In the genomic region with DNA sequence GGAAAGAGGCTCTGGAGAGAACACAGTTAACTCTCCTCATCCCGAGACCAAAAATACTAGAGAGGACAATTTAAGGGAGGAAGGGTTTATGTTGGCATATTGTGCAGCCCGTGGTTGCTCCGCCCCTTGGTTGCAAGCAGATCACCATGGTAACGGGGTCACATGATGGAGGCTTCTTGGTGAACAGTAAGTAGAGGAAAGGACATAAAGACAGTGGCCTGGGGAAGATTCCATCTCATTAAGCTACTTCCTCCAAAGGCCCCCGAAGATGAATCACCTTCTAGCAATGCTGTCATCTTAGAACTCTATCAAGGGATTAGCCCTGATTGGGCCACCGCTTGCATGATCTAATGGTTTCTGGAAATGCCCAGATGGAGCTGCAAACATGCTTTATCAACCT, we compare ENCODE assay signal across 8 mouse cellular contexts. TPM values are rescaled to one million over a fixed set of nuclear protein-coding genes. Genes with fewer than 3 reads are reported as not detected.
DNase-seq lines count a peak whose midpoint lies in the region; TF ChIP-seq lines count a peak whose summit lies in the region.

No protein-coding gene starts in this region.

- H3K4me3 ChIP-seq in kidney, adult 2 months (ENCODE audit: insufficient read depth, low read depth, low read length), result no peak overlapping the region
- no peak overlapping the region for H3K4me3 ChIP-seq in small intestine, adult 2 months (ENCODE audit: low read depth, low read length)

- TF ChIP-seq CTCF in kidney, adult 2 months (conservative IDR thresholded peaks at IDR 0.05; ENCODE audit: insufficient read depth, insufficient read length, low read depth, low read length), result no peak
- no peak for TF ChIP-seq CTCF in small intestine, adult 2 months (IDR thresholded peaks at IDR 0.05; ENCODE audit: extremely low read depth, insufficient read length, insufficient replicate concordance, low read depth, low read length)

- intact Hi-C loops in left cerebral cortex, postnatal 4 days (cut with DNase I), result no loop called here

- DNase-seq in kidney, adult 2 months, result peak; percentile 57
- no peak for DNase-seq in kidney, adult 8-10 months
- peak; percentile 85 for DNase-seq in MN1 (ENCODE audit: low spot score)
- DNase-seq in heart, postnatal 4 days, result peak; percentile 60
- no peak for DNase-seq in layer of hippocampus, adult 8-10 months (ENCODE audit: low spot score in 2 of 2)
- DNase-seq in right cerebral cortex, postnatal 10 days (ENCODE audit: low spot score in 2 of 2), result no peak
- DNase-seq in left cerebral cortex, postnatal 4 days, result no peak

- H3K27ac ChIP-seq in kidney, adult 2 months (ENCODE audit: insufficient read depth, low read depth, low read length), result peak overlapping the region; percentile 49
- peak overlapping the region; percentile 51 for H3K27ac ChIP-seq in small intestine, adult 2 months (ENCODE audit: insufficient read depth, low read depth, low read length)

- no peak for TF ChIP-seq POLR2A in kidney, adult 2 months (IDR thresholded peaks at IDR 0.05; ENCODE audit: low read depth, low read length)
- TF ChIP-seq POLR2A in small intestine, adult 2 months (IDR thresholded peaks at IDR 0.05; ENCODE audit: low read depth, low read length), result no peak

- H3K27me3 ChIP-seq in kidney, adult 2 months (replicated peaks; ENCODE audit: control insufficient read depth, insufficient read depth, low read length), result no peaks in the 10 kb centered on the region
- no peaks in the 10 kb centered on the region for H3K27me3 ChIP-seq in small intestine, adult 2 months (ENCODE audit: control insufficient read depth, insufficient read depth, low read length)

- peaks cover 36% of the 10 kb centered on the region for H3K4me1 ChIP-seq in kidney, adult 2 months (ENCODE audit: control insufficient read depth, insufficient read depth, low read length)
- peaks cover 14% of the 10 kb centered on the region; the same call in 1 of the 2 replicates for H3K4me1 ChIP-seq in small intestine, adult 2 months (ENCODE audit: control insufficient read depth, insufficient read depth, insufficient read length, low read length)

- no peaks in the 10 kb centered on the region for H3K36me3 ChIP-seq in kidney, adult 2 months (ENCODE audit: control insufficient read depth, insufficient read depth, low read length)
- no peaks in the 10 kb centered on the region for H3K36me3 ChIP-seq in small intestine, adult 2 months (ENCODE audit: control insufficient read depth, insufficient read depth, low read length)

- 54% methylated on average over 6 of the region's 6 CpGs for WGBS in kidney, adult 2 months
- 60% methylated on average over 6 of the region's 6 CpGs for WGBS in small intestine, adult 2 months

RNA-seq across cellular contexts. Expression of a gene that starts 35.1 kb away (rescaled TPM):
- polyA plus RNA-seq in kidney, adult 2 months (2012; rRNA removed), result 4,855 and 6,899 TPM in 2 replicates
- total RNA-seq in heart, postnatal 4 days (2021), result 100 to 1,000 TPM; 210 to 250 TPM
- polyA plus RNA-seq in small intestine, adult 2 months (2012; rRNA removed), result 664 and 1,449 TPM in 2 replicates
- 10 to 100 TPM; 19.3 to 31.5 (median 25.8) TPM for total RNA-seq in layer of hippocampus, adult 8-10 months (2022)
- total RNA-seq in left cerebral cortex, postnatal 4 days (2021), result 10 to 100 TPM; 35.5 to 40.3 TPM

Comparison
In these comparisons a context has a peak if more than half of its experiments do, and no peak if none do; other contexts are left out.
1. DNase-seq: peak in kidney, adult 2 months (single experiment), MN1 (single experiment) and heart, postnatal 4 days (single experiment); none in kidney, adult 8-10 months (0 of 2), layer of hippocampus, adult 8-10 months (0 of 2), right cerebral cortex, postnatal 10 days (0 of 2) and left cerebral cortex, postnatal 4 days (single experiment).
2. RNA of a gene that starts 35.1 kb away (total RNA-seq): 210 to 250 TPM in heart, postnatal 4 days; 35.5 to 40.3 TPM in left cerebral cortex, postnatal 4 days and 19.3 to 31.5 TPM in layer of hippocampus, adult 8-10 months; every median in the first group is over 4 times any median in the second.